Mouse (Mus musculus) heart, postnatal 0 days (tissue): ENCODE measurements at regions not wholly inside any gene's neighbourhood (a gene's known extent, or its start where the extent isn't known, plus 50 kb on each side); places are given as distances from the start of the nearest gene placed in this dataset.

Experiments used
- CTCF ChIP-seq: IDR thresholded peaks from 2 replicates; pipeline ENCODE4 v1.5.1; 2016; ENCODE audit warnings: antibody characterized with exemption, control low read depth, low read depth
- EP300 ChIP-seq: IDR thresholded peaks from 2 replicates; pipeline ENCODE4 v1.6.1; 2016; ENCODE audit warnings: antibody characterized with exemption, low read depth

DNA sequence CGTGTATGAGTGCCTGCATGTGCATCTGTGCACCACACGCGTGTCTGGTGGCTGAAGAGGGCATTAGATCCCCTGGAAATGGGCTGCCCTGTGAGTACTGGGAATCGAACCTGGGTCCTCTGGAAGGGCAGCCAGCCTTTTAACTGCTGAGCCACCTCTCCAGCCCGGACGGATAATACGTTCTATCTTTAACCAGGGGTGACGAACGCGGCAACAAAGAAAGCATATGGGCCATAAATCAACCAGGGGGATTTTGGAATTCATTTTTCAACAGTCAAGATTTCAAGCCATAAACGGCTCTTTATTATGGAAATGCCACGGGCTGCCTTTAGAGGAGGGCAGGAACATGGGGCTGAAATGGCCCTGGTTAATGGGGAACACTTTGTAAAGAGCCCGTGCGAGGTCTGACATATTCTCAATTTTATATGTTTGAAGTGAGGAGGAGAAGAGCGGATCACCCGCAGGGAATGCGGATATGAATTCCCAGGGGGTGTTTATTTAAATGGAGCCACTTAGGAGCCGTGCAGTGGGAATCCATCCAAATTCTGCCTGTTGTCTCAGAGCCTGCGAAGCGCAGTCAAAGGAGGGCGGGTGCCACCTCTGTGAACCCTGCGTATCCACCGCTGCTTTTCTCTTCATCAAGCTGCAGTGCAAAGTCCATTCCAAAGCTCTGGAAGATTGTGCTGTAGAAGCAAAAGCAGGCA is 118.0 kb upstream of the Sulf2 start:
- TF ChIP-seq CTCF (no peak), EP300 (no peak)
